Mouse (Mus musculus) embryo, embryonic 9.5 days (tissue): ENCODE measurements around the gene Tec.

Source experiments
- DNase-seq: peaks from one replicate; pipeline ENCODE4 v3.0.0-alpha.2; 2017; ENCODE audit errors: extremely low spot score

Tec gene

DNA sequence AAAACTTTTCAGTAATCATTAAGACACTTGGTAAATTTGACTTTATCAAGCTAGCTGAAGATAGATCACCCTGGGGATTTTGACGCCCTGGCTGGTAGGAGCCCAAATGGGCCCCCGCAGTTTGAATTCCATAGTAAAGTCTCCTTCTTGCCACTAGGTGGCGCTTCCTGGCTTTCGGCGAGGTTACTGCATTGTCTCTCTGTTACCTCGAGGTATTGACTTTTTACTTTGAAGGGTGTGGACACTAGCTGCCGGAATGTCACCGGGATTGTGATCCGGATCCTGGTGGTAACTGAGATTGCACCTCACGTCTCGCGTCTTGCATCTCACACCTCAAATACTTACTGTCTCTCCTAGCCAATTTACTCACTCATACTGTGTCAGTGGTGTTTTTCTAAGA, 23.3 kb upstream of the Tec start:
- peak; percentile 57 for DNase-seq

DNA sequence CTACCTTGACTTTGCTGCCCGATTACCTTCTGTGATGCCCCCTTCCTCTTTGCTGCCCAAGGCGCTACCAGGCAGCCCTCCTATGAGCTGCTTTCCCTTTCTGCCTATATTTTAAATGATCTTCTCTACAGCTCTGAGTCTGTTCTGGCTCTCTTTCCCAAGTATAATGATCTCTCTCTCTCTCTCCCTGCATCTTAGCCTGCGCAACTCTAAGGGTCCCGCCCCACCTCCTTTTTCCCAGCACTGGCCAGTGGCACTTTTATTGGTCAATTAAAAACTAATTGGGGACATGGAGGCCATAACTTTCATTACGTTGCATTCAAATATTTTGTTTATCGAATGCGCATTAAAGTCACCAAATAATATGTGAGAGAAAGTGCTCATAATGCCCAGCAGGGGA, 20.0 kb upstream of the Tec start:
- no peak for DNase-seq

DNA sequence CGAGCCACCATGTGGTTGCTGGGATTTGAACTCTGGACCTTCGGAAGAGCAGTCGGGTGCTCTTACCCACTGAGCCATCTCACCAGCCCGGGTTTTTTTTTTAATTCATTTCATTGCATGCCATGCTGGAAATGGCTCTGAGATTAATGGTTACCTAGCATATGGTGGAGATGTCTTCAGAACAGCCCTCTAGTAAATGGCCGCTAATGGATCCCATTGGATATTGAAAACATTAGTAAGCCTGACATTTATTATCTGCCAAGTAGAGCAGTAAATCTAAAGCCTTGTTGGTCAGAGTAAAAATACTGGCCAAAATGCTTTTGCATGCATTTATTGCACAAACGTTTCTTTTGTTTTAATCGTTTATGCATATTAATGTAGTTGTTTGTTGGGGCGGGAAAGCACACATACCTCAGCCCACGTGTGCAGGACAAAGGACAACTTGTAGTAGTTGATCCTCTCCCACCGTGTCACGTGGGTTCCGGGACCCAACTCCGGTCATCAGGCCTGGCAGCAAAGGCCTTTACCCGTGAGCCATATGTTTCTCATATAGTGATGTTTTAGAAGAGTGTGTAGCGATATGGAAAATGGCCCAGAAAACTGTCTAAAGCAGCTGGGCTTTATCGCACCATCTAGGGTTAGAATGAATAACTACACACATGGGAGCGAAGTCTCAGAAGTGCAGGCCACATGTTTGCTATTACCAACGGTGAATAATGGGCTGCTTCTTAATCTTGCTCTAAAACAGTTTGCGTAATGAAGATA, 18.4 kb upstream of the Tec start:
- no peak for DNase-seq

GRCm38 (mm10) chr5:72883706-72884105, 15.4 kb upstream of the Tec start:
- DNase-seq: no peak

DNA sequence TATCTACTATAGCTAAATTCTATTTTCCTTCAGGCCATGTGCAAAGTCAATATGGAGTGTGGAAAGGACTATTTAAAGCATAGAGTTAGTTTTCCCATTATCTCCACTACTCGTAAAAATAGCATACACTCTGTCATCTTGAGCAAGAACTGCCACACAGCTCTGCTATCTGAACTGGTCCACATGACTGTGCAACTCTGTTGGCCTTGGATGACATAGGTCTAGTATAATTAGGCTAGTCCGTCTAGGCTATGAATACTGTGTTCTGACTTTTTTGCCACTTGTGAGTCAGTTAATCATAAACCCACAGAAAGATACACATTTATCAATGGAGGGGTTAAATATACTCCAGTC, 14.1 kb upstream of the Tec start:
- no peak for DNase-seq

GRCm38 (mm10) chr5:72881748-72882411, 13.6 kb upstream of the Tec start:
- no peak for DNase-seq

DNA sequence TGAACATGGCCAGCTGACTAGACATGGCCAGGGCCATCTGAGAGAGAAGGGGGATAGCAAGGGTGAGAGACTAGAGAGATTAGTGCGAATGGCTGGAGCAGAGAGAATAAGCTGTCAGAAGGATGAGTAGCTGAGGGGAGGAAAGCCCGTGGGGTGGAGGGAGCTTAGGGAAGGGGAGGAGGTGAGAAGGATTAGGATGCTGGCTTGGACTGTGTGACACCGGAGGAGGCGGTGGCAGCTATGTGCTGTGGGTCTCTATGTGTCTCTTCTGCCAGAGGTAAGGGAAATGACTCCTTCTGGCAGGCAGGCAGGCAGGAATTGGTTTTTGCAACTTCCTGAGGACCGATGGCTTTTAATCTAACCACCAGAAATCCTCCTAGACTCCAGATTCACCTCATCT, 11.5 kb upstream of the Tec start:
- DNase-seq: no peak

- DNase-seq: no peak
Measured at GRCm38 (mm10) chr5:72871114-72871513, 2.8 kb upstream of the Tec start.

DNA sequence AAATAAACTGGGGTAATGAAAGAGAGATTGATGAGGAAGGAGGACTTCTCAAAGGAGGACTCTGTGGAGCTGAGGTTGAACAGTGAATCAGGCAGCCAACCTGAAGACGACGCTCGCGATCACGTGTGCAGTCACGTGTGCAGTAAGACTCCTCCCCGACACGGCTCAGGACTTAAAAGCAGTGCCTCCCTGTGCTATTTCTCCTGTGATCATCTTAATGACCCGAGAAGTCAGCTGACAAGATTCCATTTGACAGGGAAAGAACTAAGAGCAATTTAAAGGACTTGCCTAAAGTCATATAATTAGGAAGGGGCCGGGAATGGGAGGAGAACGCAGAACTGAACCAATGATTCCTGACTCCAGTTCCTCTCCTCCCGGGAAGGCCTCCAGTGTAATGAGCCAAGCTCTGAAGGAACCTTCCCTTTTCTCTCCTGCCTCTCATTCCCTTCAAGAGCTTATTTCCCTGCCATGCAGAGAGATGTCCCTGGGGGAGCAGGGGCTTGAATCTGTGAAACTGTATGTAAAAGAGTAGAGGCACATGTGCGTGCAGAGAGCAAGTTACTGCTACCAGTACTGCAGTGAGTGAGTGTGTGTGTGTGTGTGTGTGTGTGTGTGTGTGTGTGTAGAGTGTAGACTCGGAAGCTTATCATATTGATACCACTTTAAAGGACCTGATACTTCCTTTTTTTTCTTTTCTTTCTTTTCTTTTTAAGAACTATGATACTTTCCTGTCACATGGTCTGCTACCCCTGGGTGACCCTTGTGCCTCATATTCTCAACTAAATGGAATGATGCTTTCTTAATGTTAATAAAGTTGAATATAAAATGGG, 1.7 kb upstream of the Tec start:
- DNase-seq: no peak

GRCm38 (mm10) chr5:72867036-72867672, 1.1 kb downstream of the Tec start:
- no peak for DNase-seq

- DNase-seq: no peak
Measured at GRCm38 (mm10) chr5:72866260-72866905, 1.9 kb downstream of the Tec start.

GRCm38 (mm10) chr5:72864654-72865178, 3.6 kb downstream of the Tec start:
- no peak for DNase-seq

DNA sequence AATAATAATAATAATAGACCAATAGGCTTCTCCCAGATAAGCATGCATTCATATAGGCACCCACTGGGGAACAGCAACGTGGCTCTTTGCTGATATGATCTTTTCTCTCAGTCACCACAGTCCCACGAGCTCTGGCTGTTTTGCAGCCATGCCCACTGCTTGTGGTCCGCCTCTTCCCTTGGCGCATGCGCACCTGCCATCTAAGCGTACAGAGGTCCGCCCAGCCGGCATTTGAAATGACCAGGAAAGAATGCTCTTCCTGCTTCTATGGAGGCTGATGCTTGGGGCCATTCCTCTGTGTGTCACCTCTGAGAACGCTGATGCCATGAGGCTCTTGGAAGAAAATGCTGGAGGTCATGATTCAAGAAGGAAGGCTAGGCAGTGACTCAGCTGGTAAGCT, 5.1 kb downstream of the Tec start:
- no peak for DNase-seq

DNA sequence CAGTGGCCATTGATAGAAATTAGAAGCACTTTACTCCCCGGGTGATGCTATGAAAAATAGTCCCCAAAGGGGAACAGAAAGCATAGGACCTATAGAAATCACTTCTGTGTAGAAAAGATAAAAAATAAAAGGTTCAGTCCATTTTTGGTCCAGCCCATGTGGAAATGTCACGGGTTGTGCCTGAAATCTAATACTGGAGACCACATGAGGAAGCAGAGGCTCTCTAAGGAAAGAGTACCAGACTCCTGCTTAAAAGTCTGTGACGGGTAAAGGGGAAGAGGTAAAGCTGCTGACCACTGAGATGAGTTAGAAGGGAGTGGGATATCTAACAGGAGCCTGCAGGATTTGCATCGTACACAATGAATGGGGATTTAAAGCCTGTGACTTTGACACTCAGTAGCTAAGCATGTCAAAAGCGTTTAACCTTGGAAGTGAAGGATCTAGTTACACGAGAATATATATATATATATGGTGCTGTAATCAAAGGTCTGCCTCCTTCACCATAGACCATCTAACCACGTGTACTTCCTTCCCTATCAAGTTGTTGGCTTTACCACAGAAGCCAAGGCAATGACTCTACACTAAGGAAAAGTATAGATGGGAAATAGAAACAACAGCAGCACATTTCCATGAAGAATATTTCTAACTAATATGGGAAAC, 6.4 kb downstream of the Tec start:
- no peak for DNase-seq

DNA sequence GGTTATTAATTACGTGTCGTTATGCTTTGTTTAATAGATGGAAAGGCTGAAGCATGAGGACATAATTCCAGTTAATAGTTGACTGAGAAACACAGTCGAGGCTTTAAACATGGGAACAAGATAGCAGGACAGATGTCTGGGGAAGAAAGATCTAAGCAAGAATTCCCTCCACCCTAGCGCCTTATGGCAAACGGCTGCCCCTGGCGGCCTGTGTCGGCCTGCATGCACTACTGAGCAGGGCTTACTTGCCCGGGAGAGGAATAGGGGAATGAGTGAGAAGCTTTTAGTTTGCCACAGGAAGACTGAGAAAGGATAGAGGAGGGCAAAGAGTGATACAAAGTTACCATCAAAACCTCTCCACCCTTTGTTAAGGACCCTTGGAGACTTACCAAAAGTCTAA, 7.4 kb downstream of the Tec start:
- DNase-seq: no peak

- DNase-seq: no peak
Measured at GRCm38 (mm10) chr5:72858306-72858705, 10.0 kb downstream of the Tec start.

DNA sequence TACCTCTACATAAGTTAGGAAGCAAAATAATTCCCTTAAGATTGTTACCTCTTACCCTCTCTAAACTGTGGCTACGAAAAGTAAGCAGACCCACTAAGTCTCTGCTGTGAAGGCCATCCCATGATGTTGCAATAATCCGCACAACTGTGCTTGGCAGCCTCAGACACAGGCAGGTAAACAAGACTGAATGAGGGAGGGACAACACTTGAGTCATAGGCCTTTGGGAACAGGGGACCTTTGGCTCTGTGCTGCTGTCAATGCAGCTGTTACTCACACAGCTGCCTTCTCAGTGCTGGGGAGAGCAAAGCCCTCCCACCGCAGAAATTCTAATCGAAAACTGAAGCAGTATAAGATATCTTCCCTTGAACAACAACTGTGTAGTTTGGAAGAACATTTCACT, 10.5 kb downstream of the Tec start:
- DNase-seq: no peak

- no peak for DNase-seq
Measured at GRCm38 (mm10) chr5:72856255-72856878, 11.9 kb downstream of the Tec start.

DNA sequence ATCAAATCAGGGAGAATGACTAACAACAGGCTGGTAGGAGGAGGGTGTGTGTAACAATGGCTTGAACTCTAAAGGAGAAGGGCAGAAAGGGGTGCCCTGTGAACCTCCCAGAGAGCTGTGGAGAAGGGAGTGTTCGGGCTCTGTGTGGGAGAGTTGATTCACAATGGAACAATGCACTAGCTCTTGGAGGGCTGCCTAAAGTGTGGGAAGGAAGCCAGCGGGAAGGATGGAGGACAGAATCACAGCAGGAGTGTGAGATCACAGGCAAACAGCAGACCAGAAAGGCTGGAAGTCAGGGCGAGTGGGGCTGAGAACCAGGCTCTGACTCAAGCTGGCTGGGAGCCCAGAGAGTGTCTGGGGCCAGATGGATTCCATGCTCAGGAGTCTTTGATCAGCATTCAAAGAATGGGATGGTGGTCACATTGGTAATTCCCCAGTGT, 12.6 kb downstream of the Tec start:
- DNase-seq: no peak
